Comparison of ENCODE assay signal across 10 mouse cellular contexts in the genomic region with DNA sequence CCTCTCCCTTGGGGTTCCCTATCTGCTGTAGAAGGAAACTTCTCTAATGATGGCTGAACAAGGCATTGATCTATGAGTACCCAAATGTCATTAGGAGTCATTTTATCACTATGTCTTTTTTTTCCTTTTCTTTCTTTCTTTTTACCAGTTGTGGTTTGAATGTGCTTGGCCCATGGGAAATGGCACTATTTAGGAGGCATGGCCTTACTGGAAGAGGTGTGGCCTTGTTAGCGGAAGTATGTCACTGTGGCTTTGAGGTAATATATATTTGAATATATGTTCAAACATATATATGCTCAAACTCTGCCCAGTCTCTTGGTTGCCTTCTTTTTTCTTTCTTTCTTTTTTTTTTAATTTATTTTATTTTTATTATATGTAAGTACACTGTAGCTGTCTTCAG. TPM values are rescaled to one million over a fixed set of nuclear protein-coding genes. Genes with fewer than 3 reads are reported as not detected.
DNase-seq lines count a peak whose midpoint lies in the region; ATAC-seq and TF ChIP-seq lines count a peak whose summit lies in the region.
"Had no signal": no experiment of that assay in that cellular context is flagged by ENCODE, and none has a peak within 500 bp of the region (broad histone marks: within the 10 kb centered on the region; RNA-seq: fewer than 3 reads in every experiment).

No protein-coding gene starts in this region.

- no peak for DNase-seq in kidney, postnatal 14 days
- peak; percentile 19 for DNase-seq in MEL (ENCODE audit: low read depth, low spot score)
- no peak for DNase-seq in adrenal gland, adult (ENCODE audit: inconsistent age in 2 of 2, low spot score in 1 of 2)
- DNase-seq in kidney, adult 18-20 months = no peak
- DNase-seq in embryo, embryonic 10 days (ENCODE audit: low spot score) = no peak
- DNase-seq: heart, adult 11 months; layer of hippocampus, adult 9-11 months had no signal

- no peak for TF ChIP-seq RAD21 in MEL (IDR thresholded peaks at IDR 0.05; ENCODE audit: low read depth, low read length)

- peaks cover 19% of the 10 kb centered on the region for H3K4me1 ChIP-seq in kidney, embryonic 16.5 days (ENCODE audit: insufficient read depth, low read length)
- H3K4me1 ChIP-seq in MEL (ENCODE audit: control insufficient read depth in 1 of 2, insufficient read depth in 2 of 2, low read length in 2 of 2) = peaks cover 2 to 11% of the 10 kb centered on the region in 2 experiments; a peak in 2 of 4 replicates
- peaks cover 24% of the 10 kb centered on the region for H3K4me1 ChIP-seq in hindbrain, embryonic 15.5 days (replicated peaks)
- H3K4me1 ChIP-seq in neural tube, embryonic 12.5 days = peaks cover 15% of the 10 kb centered on the region

- TF ChIP-seq CTCF in MEL (IDR thresholded peaks at IDR 0.05 in 2 of 3, conservative IDR thresholded peaks at IDR 0.05 in 1 of 3; ENCODE audit: control insufficient read depth in 1 of 3, insufficient read depth in 1 of 3, low read depth in 2 of 3, low read length in 3 of 3, poor library complexity in 1 of 3, severe bottlenecking in 1 of 3) = no peak

- 0 out of 2 replicates have a peak, but pooled peaks cover 2% of the 10 kb centered on the region for H3K27me3 ChIP-seq in kidney, embryonic 16.5 days (ENCODE audit: insufficient read depth, low read length)
- H3K27me3 ChIP-seq in MEL (ENCODE audit: control insufficient read depth in 1 of 2, insufficient read depth in 2 of 2, low read length in 2 of 2) = peaks cover 2 to 15% of the 10 kb centered on the region in 2 experiments; a peak in 2 of 4 replicates
- H3K27me3 ChIP-seq in hindbrain, embryonic 15.5 days = no peaks in the 10 kb centered on the region
- H3K27me3 ChIP-seq in neural tube, embryonic 12.5 days (replicated peaks) = 0 out of 2 replicates have a peak, but pooled peaks cover 3% of the 10 kb centered on the region

- H3K27ac ChIP-seq in kidney, embryonic 16.5 days (ENCODE audit: low read length) = no peak overlapping the region
- H3K27ac ChIP-seq in MEL (ENCODE audit: control insufficient read depth, low read depth, low read length) = no peak overlapping the region
- H3K27ac ChIP-seq in hindbrain, embryonic 15.5 days (replicated peaks) = no peak overlapping the region
- no peak overlapping the region for H3K27ac ChIP-seq in neural tube, embryonic 12.5 days

- 89% methylated on average over 1 of the region's 1 CpGs for WGBS in kidney, embryonic 16.5 days
- 100% methylated on average over 1 of the region's 1 CpGs for WGBS in hindbrain, embryonic 15.5 days
- WGBS in neural tube, embryonic 12.5 days = 95% methylated on average over 1 of the region's 1 CpGs

- H3K9me3 ChIP-seq in kidney, embryonic 16.5 days (ENCODE audit: low read length) = no peaks in the 10 kb centered on the region; the same call in 1 of the 2 replicates
- H3K9me3 ChIP-seq in MEL (replicated peaks; ENCODE audit: insufficient read depth, low read length) = no peaks in the 10 kb centered on the region
- H3K9me3 ChIP-seq in hindbrain, embryonic 15.5 days = no peaks in the 10 kb centered on the region
- no peaks in the 10 kb centered on the region for H3K9me3 ChIP-seq in neural tube, embryonic 12.5 days

- no peak overlapping the region for H3K9ac ChIP-seq in kidney, embryonic 16.5 days (replicated peaks; ENCODE audit: low read length)
- H3K9ac ChIP-seq in MEL (ENCODE audit: control insufficient read depth, low read depth, low read length, poor library complexity, severe bottlenecking) = no peak overlapping the region
- no peak overlapping the region for H3K9ac ChIP-seq in hindbrain, embryonic 15.5 days
- no peak overlapping the region for H3K9ac ChIP-seq in neural tube, embryonic 12.5 days

- H3K79me2 ChIP-seq in MEL (ENCODE audit: control insufficient read depth, insufficient read depth, low read length, poor library complexity) = peaks cover 21% of the 10 kb centered on the region

- TF ChIP-seq EP300 in MEL (IDR thresholded peaks at IDR 0.05; ENCODE audit: low read depth in 1 of 2, low read length in 2 of 2) = no peak

- H3K36me3 ChIP-seq in kidney, embryonic 16.5 days (ENCODE audit: insufficient read depth, low read length) = no peaks in the 10 kb centered on the region
- H3K36me3 ChIP-seq in MEL (ENCODE audit: control insufficient read depth in 1 of 2, insufficient read depth in 2 of 2, low read length in 2 of 2) = peaks cover 0 to 12% of the 10 kb centered on the region in 2 experiments; a peak in 3 of 4 replicates
- no peaks in the 10 kb centered on the region for H3K36me3 ChIP-seq in hindbrain, embryonic 15.5 days
- H3K36me3 ChIP-seq in neural tube, embryonic 12.5 days = peaks cover 4% of the 10 kb centered on the region; the same call in 1 of the 2 replicates

- TF ChIP-seq POLR2A in MEL (IDR thresholded peaks at IDR 0.05; ENCODE audit: control insufficient read depth in 1 of 2, insufficient read depth in 1 of 2, low read depth in 1 of 2, low read length in 2 of 2, poor library complexity in 1 of 2) = no peak

- peak overlapping the region; percentile 95 for H3K4me2 ChIP-seq in kidney, embryonic 16.5 days (replicated peaks; ENCODE audit: low read depth, low read length)
- H3K4me2 ChIP-seq in hindbrain, embryonic 15.5 days = peak overlapping the region; percentile 74
- H3K4me2 ChIP-seq in neural tube, embryonic 12.5 days (replicated peaks) = peak overlapping the region; percentile 79

- H3K4me3 ChIP-seq in kidney, embryonic 16.5 days (ENCODE audit: low read length) = no peak overlapping the region
- H3K4me3 ChIP-seq in MEL (ENCODE audit: control insufficient read depth in 1 of 2, insufficient read depth in 1 of 2, low read depth in 2 of 2, low read length in 2 of 2) = no peak overlapping the region
- H3K4me3 ChIP-seq in hindbrain, embryonic 15.5 days = peak overlapping the region; percentile 67
- H3K4me3 ChIP-seq in neural tube, embryonic 12.5 days = no peak overlapping the region

- no peak for ATAC-seq in kidney, embryonic 16.5 days (ENCODE audit: low FRiP score, low TSS enrichment)
- ATAC-seq in hindbrain, embryonic 15.5 days (ENCODE audit: low FRiP score, low read depth) = no peak
- ATAC-seq in neural tube, embryonic 12.5 days (ENCODE audit: low FRiP score, low read depth) = no peak

TF ChIP-seq in MEL, 35 proteins besides CTCF, POLR2A, EP300 and RAD21:
- TF ChIP-seq MAZ (IDR thresholded peaks at IDR 0.05; ENCODE audit: low read depth, low read length) (no peak), E2F4 (IDR thresholded peaks at IDR 0.05; ENCODE audit: borderline replicate concordance, low read depth, low read length) (no peak), HCFC1 (IDR thresholded peaks at IDR 0.05; ENCODE audit: low read depth, low read length) (no peak), ELF1 (IDR thresholded peaks at IDR 0.05; ENCODE audit: low read depth, low read length) (no peak), MYB (IDR thresholded peaks at IDR 0.05; ENCODE audit: low read depth, low read length) (no peak), ZNF384 (IDR thresholded peaks at IDR 0.05; ENCODE audit: low read depth, low read length) (no peak), GATA1 (IDR thresholded peaks at IDR 0.05; ENCODE audit: low read depth, low read length) (no peak), RCOR1 (IDR thresholded peaks at IDR 0.05; ENCODE audit: low read depth, low read length) (no peak), ETS1 (IDR thresholded peaks at IDR 0.05; ENCODE audit: low read depth, low read length) (no peak), POLR2AphosphoS2 (IDR thresholded peaks at IDR 0.05; ENCODE audit: low read length) (no peak), USF2 (IDR thresholded peaks at IDR 0.05; ENCODE audit: borderline replicate concordance in 1 of 2, insufficient read depth in 1 of 2, low read depth in 1 of 2, low read length in 2 of 2) (no peak), TAL1 (IDR thresholded peaks at IDR 0.05; ENCODE audit: low read length) (no peak), ZKSCAN1 (IDR thresholded peaks at IDR 0.05; ENCODE audit: low read depth, low read length) (no peak), CHD1 (IDR thresholded peaks at IDR 0.05; ENCODE audit: low read depth, low read length) (no peak)

RNA-seq across cellular contexts. Expression of a gene that starts 1.0 kb away (rescaled TPM):
- 9.2 and 10.3 TPM in 2 replicates for polyA plus RNA-seq in kidney, embryonic 16.5 days (2015; fragmentation: Nextera tagmentation; extraction: Ambion mirVana)
- 3.4 and 4.0 TPM in 2 replicates for total RNA-seq in MEL (2012; rRNA removed)
- polyA plus RNA-seq in MEL (2012; ENCODE audit: insufficient read depth in 1 of 2, insufficient read length in 2 of 2, low read depth in 1 of 2, low replicate concordance in 2 of 2, missing spikeins in 1 of 2) = 10 to 100 TPM in 1 of 2 experiments, not detected in 1; 10.0 TPM
- 9.8 and 10.0 TPM in 2 replicates for polyA plus RNA-seq in hindbrain, embryonic 15.5 days (2015; fragmentation: Nextera tagmentation; extraction: Ambion mirVana)
- polyA plus RNA-seq in neural tube, embryonic 12.5 days (2016; fragmentation: Nextera tagmentation; extraction: Ambion mirVana) = 9.8 and 10.3 TPM in 2 replicates

RNA-seq across cellular contexts. Expression of a gene that starts 50.0 kb away (rescaled TPM):
- polyA plus RNA-seq in kidney, embryonic 16.5 days (2015; fragmentation: Nextera tagmentation; extraction: Ambion mirVana) = 17.8 and 18.7 TPM in 2 replicates
- total RNA-seq in MEL (2012; rRNA removed) = 6.3 TPM in 2 replicates
- 10 to 100 TPM in 1 of 2 experiments, not detected in 1; 15.0 TPM for polyA plus RNA-seq in MEL (2012; ENCODE audit: insufficient read depth in 1 of 2, insufficient read length in 2 of 2, low read depth in 1 of 2, low replicate concordance in 2 of 2, missing spikeins in 1 of 2)
- polyA plus RNA-seq in hindbrain, embryonic 15.5 days (2015; fragmentation: Nextera tagmentation; extraction: Ambion mirVana) = 4.6 and 4.9 TPM in 2 replicates
- 5.4 and 6.4 TPM in 2 replicates for polyA plus RNA-seq in neural tube, embryonic 12.5 days (2016; fragmentation: Nextera tagmentation; extraction: Ambion mirVana)
